Mouse (Mus musculus) bone marrow, adult 2 months (tissue): ENCODE data around the gene Far1.

Experiments used
- CTCF ChIP-seq: fragments of 200-500 bp; IDR thresholded peaks from 2 replicates; pipeline ENCODE4 v1.5.1; 2011; ENCODE audit warnings: low read length, control low read depth; ENCODE audit not compliant: control insufficient read depth, insufficient read depth
- POLR2A ChIP-seq: fragments of 200-500 bp; IDR thresholded peaks from 2 replicates; pipeline ENCODE4 v1.6.1; 2011; ENCODE audit warnings: low read depth, mild to moderate bottlenecking, control low read depth, low read length, borderline replicate concordance; ENCODE audit not compliant: control insufficient read depth

GRCm38 (mm10) chr7:113556138-113556537 lies 42.5 kb downstream of the Far1 start:
- no peak for TF ChIP-seq POLR2A
- TF ChIP-seq CTCF, result no peak
